Mouse (Mus musculus) embryo, embryonic 11.5 days (tissue): ENCODE measurements around the gene Krtcap2.
A peak's percentile ranks its signal among the peaks of the same experiment; 100 is the strongest.

Source experiments
- DNase-seq: peaks from one replicate; pipeline ENCODE4 v3.0.0-alpha.2; 2012; ENCODE audit warnings: low read depth, low spot score

The Krtcap2 gene

DNA sequence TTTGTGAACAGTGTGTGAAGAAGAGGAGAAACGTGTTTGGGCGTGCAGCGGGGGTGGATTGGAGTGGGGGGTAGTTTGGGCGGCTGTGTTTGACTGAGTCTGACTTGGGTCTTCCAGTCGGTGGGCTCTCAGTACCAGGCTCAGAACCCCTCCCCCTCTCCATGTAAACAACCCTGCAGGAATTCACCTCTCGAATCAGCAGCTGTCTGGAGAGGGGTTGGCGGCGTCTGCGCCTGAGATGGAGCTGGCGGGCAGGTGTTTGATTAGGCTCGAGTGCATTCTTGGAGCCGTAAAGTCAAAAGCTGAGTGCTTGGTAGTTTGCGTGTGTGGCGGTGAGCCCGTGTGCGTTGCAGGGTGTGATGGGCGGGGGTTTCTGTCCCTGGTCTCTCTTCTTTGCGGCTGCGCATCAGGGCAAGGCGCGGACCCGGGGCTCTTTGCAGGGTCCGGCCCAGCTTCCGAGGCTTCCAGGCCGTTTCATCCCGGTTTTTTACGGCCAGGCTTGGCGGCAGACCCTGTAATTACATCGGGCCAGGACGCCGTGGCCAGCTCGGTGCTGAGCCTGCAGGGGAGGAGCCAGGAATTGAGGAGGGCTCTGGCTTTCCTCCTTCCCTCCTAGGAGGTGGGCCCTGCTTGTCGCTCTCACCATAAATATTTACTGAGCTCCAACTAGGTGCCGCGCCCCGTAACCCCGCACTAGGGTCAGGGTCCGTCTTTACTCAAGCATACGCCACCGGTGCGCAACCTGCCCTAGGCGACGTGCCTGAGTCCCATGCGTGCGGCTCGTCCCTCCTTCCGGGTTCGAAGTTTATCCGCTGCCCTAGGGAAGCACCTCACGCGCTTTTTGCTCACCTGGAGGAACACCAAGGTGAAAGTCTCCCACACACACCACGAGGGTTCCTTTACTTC is 35.1 kb downstream of the Krtcap2 start, which contains the start of gene Efna1:
Gene Efna1 (minus strand): TSS at position 537 of the 906 bp plus-strand sequence.
- no peak for DNase-seq

- DNase-seq, result peak; percentile 73
These were observed 36.0 kb downstream of the Krtcap2 start for GRCm38 (mm10) chr3:89281579-89282290.

DNA sequence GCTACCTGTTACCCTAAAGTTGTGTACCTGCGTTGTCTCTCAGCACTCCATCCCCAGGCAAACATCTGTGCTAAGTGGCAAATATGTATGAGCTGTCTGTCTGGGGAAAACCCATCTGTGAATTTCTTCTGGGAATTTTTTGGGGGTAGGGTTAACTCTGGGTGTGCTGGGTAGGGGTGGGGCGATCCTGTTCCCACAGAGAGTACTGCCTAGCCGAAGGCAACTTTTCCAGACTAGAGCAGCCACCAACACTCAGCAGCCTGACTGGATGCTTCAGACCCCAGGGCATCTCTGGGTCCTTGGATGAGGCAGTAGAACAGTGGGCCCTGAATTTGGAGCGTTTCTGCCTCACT is 36.5 kb downstream of the Krtcap2 start:
- no peak for DNase-seq

- no peak for DNase-seq
These were observed 38.5 kb downstream of the Krtcap2 start for GRCm38 (mm10) chr3:89284261-89284660.

GRCm38 (mm10) chr3:89285526-89285925 is 39.8 kb downstream of the Krtcap2 start:
- DNase-seq, result no peak

DNA sequence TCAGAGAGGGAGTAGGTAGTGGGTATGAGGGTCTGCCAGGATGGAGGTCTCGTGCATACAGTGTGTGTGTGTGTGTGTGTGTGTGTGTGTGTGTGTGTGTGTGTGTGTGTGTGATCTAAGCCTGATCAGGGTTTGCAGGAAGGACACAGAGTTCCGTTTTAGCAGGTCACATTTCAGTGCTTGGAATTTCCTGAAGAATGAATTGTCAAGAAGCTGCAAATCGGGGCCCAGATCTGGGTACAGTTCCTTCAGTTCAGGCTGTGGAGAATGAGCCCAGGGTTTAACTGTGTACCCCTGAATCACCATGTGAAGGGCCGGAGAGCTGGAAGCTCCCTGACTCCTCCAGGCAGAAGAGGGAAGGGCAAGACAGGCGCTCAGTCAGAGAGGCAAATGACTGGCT is 41.5 kb downstream of the Krtcap2 start:
- no peak for DNase-seq

GRCm38 (mm10) chr3:89288503-89288928 is 42.8 kb downstream of the Krtcap2 start:
- DNase-seq, result no peak

DNA sequence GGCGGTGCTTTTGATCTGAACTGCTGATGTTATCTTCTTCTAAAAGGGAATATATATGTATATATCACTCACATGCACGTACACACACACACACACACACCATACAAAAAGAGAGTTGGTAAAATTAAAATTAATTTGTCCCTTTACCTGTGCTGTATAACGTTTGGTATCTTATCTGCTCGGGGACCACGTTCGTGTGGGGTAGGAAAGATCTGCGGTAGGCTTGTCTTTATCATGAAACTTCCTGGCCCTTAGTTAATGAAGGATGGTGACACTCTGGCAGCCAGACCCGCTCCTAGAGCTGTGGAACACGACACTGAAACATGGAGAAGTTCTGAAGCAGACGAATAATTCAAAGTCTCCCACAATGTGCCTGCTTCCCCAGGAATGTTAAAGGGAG is 46.1 kb downstream of the Krtcap2 start:
- DNase-seq, result no peak

GRCm38 (mm10) chr3:89292303-89292702 is 46.5 kb downstream of the Krtcap2 start:
- DNase-seq, result no peak

DNA sequence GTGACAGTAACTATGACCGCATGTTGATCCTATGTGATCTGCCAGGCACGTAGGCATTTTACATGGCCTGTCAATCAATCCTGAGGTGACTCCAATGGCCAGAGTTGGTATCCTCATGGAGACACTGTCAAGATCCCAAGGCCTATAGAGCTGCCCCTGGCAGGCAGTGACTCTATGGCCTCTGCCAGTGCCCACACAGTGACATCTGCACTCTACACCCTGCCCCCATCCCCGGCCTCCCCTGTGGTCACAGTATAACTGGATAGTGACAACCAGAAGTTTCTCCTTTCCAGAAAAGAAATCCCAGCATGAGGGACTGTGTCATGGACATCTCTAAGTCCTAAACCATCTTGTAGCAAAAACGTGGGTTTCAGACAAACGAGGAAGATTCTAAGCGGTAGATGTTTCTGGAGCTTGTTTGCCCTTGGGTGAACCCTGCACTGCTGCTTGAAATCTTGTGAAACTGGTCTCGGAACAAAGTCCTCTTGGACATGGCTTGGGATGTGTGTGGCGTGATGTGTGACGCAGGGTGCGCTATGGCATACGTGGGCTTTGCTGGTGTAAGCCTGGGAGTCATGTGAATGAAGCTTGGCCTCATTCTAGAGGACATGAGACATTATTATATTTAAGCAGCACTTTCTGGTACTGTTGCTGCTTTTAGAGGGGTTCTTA is 47.6 kb downstream of the Krtcap2 start:
- DNase-seq, result no peak

GRCm38 (mm10) chr3:89294195-89294594 is 48.4 kb downstream of the Krtcap2 start:
- no peak for DNase-seq

DNA sequence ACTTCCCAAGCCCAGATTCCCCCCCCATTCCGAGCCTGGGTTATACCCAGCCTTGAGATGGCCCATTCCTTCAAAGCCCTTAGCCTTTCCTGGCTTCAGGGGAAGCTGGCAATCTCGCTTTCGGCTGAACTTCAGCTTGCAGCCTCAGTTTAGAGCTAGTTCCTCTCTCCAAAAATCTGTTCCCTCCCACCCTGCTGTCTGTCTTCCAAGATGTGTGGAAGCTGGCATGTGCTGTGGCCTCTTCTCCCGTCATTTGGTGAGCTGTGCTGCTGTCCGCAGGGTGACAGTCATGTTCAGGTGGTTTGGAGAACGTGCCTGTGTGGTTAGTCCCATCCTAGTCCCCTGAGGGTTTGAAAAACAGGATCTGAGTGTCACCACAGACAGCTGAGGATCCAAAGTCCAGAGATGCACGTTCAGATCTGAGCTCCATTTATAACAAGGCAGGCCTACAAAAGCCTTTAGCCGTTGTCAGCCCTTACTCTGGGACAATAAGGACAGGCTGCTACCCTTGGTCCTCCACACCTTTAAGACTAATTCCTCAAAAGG is 50.0 kb downstream of the Krtcap2 start:
- DNase-seq, result no peak

DNA sequence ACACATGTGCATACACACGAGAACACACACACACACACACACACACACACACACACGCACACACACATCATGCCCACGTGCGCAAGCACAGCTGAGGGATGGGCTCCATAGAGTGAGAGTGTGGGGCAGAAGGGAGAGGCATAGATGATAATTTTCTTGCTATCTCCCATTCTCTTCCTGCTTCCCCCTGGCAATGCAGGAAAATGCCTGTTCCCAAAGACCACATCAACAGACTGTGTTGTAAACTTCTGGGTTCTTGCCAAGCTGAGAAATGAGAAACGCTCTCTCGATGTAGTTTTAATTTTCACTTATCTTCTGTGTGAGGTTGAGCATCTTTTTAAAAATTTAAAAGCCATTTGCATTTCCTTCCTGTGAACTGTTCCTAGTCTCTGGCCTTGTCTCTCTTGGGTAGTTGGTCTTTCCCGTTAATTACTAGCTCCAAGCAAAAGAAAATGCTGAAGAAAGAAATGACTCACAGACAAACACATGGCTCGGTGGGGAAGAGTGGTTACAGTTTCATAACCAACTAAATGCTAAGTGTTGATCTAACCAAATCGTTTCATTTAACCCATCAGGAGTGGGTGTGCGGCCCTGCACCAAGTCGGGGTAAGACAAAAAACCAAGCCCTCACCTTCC is 51.1 kb downstream of the Krtcap2 start:
- no peak for DNase-seq

DNA sequence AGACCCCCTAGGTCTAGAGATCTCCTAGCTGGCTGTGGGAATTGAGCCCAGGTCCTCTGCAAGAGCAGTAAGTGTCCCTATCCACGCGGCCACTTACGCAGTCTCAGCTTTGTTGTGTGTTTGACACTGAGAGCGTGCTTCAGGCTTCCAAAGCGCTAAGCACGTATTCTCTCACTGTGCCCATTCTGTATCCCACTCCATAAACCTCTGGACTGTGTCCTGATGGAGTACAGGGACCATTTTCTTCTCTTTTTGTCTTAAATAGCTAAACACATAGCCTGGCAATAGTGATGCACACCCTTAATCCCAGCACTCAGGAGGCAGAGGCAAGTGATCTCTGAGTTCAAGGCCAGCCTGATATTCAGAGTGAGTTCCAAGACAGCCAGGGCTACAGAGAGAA is 53.1 kb downstream of the Krtcap2 start:
- no peak for DNase-seq

DNA sequence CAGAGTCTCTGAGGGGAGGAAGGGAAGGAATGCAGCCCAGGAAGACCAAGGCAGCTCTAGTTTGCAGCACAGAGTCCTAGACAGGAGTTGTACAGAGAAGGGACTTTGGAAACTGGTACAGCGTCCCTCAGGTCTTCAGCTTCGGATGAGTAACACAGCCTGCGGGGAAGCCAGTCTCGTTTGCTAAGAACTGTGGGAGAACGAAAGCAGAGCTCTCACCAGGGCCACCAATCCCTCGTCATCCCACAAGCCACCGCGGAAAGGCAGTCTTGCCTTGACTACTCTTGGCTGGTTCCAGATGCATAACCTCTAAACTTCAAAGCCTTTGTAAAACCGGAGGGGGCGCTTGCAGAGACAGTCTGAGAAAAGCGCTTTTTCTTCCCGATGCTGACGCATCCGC is 53.7 kb downstream of the Krtcap2 start:
- no peak for DNase-seq
